Mouse (Mus musculus) heart, embryonic 16.5 days (tissue): ENCODE measurements at regions not wholly inside any gene's neighbourhood (a gene's known extent, or its start where the extent isn't known, plus 50 kb on each side); places are given as distances from the start of the nearest gene placed in this dataset.
A peak's percentile ranks its signal among the peaks of the same experiment; 100 is the strongest.

Experiments used
- ATAC-seq: fragments of 200-750 bp; cut with Nextera tagmentation; replicated peaks from 2 replicates; pipeline ENCODE4 v1.8.0; 2017; ENCODE audit warnings: moderate number of reproducible peaks; ENCODE audit not compliant: insufficient read depth, low FRiP score; ENCODE audit errors: extremely low read depth
- H3K27ac ChIP-seq: fragments of 300-500 bp; sonication (generic); 2 replicates; pipeline ENCODE4 v1.5.1; 2014; ENCODE audit warnings: mild to moderate bottlenecking, low read length, control low read depth, moderate library complexity
- H3K27me3 ChIP-seq: fragments of 300-500 bp; sonication (generic); 2 replicates; pipeline ENCODE4 v1.6.1; 2014; ENCODE audit warnings: low read length, mixed read lengths; ENCODE audit not compliant: control insufficient read depth, insufficient read depth
- H3K36me3 ChIP-seq: fragments of 300-500 bp; sonication (generic); 2 replicates; pipeline ENCODE4 v1.6.1; 2014; ENCODE audit not compliant: control insufficient read depth, insufficient read depth
- H3K4me1 ChIP-seq: fragments of 300-500 bp; sonication (generic); 2 replicates; pipeline ENCODE4 v1.6.1; 2014; ENCODE audit warnings: low read length, mixed read lengths; ENCODE audit not compliant: control insufficient read depth, insufficient read depth
- H3K4me2 ChIP-seq: fragments of 300-500 bp; sonication (generic); 2 replicates; pipeline ENCODE4 v1.6.1; 2014; ENCODE audit warnings: low read depth, mild to moderate bottlenecking, control low read depth, low read length
- H3K4me3 ChIP-seq: fragments of 300-500 bp; sonication (generic); 2 replicates; pipeline ENCODE4 v1.5.1; 2014; ENCODE audit warnings: mild to moderate bottlenecking, control low read depth, low read length
- H3K9ac ChIP-seq: fragments of 300-500 bp; sonication (generic); 2 replicates; pipeline ENCODE4 v1.6.1; 2014; ENCODE audit warnings: low read length, control low read depth
- H3K9me3 ChIP-seq: fragments of 300-500 bp; sonication (generic); replicated peaks from 2 replicates; pipeline ENCODE4 v1.6.1; 2016; ENCODE audit warnings: low read length; ENCODE audit not compliant: control insufficient read depth
- WGBS: fragments of 180-500 bp; shearing (Covaris S2); extraction: QIAGEN DNeasy Blood & Tissue Kit; methylation state at CpG from one replicate; pipeline ENCODE4 v1.1.7; 2014; 5-methylcytosine and 5-hydroxymethylcytosine counted together

GRCm38 (mm10) chr11:90088473-90088872 lies 58.3 kb downstream of the Tmem100 start:
- H3K4me2 ChIP-seq: no peak overlapping the region
- ATAC-seq: no peak
- no peak overlapping the region for H3K27ac ChIP-seq
- H3K9ac ChIP-seq: no peak overlapping the region
- no peaks in the 10 kb centered on the region for H3K9me3 ChIP-seq
- no peak overlapping the region for H3K4me3 ChIP-seq
- H3K4me1 ChIP-seq: no peaks in the 10 kb centered on the region
- H3K27me3 ChIP-seq: no peaks in the 10 kb centered on the region
- 73% methylated on average over 4 of the region's 4 CpGs for WGBS
- H3K36me3 ChIP-seq: no peaks in the 10 kb centered on the region

DNA sequence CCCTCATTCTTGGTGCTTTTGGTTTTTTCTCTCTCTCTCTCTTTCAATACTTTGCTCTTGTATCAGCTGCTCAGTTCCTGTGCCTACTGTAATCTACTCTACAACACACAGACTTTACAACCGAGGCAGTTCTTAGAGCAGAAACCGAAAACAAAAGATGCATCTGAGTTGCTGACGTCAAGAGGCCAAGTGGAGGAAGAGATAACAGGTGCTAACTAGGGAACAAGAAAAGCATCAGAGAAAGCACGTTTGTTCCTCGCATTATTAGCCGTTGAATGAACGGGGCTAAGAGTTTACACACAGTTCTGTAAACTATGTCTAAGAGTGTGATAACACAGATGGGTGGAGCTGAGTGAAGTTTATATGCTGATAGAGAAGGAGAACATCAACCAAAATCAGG lies 63.9 kb downstream of the Tmem100 start:
- no peak overlapping the region for H3K27ac ChIP-seq
- ATAC-seq: no peak
- no peak overlapping the region for H3K4me3 ChIP-seq

GRCm38 (mm10) chr11:90094700-90095355 lies 64.7 kb downstream of the Tmem100 start:
- H3K4me3 ChIP-seq: no peak overlapping the region
- no peaks in the 10 kb centered on the region for H3K27me3 ChIP-seq
- H3K36me3 ChIP-seq: no peaks in the 10 kb centered on the region
- WGBS: 60% methylated on average over 7 of the region's 7 CpGs
- no peak overlapping the region for H3K9ac ChIP-seq
- H3K9me3 ChIP-seq: no peaks in the 10 kb centered on the region
- H3K4me2 ChIP-seq: no peak overlapping the region
- no peak for ATAC-seq
- peaks cover 7% of the 10 kb centered on the region for H3K4me1 ChIP-seq
- no peak overlapping the region for H3K27ac ChIP-seq

More for the DNA sequence above, 63.9 kb downstream of the Tmem100 start:
- H3K9me3 ChIP-seq: no peaks in the 10 kb centered on the region
- WGBS: 26% methylated on average over 7 of the region's 7 CpGs
- H3K4me2 ChIP-seq: no peak overlapping the region
- H3K9ac ChIP-seq: no peak overlapping the region
- peaks cover 2% of the 10 kb centered on the region for H3K4me1 ChIP-seq
- no peaks in the 10 kb centered on the region for H3K36me3 ChIP-seq
- no peaks in the 10 kb centered on the region for H3K27me3 ChIP-seq

DNA sequence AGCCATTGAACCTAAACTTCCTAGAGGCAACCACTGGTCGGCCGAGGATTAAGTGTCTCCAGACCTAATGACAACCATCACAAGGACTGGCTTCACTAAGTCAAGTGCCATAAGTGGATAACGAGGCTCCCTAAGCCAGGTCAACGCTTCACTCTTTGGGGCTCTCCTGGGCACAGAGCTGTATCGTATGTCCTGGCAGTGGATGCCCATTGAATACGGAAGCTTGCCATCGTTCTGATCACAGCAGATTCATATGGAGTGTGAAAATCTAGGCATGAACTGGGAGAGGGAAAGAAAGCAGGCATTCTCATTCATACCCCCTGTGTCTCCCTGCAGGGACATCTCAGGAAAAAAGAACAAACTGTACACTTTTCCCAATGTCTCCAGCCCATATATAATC lies 68.3 kb downstream of the Tmem100 start:
- no peaks in the 10 kb centered on the region for H3K36me3 ChIP-seq
- no peak overlapping the region for H3K9ac ChIP-seq
- H3K27me3 ChIP-seq: no peaks in the 10 kb centered on the region
- no peak overlapping the region for H3K4me3 ChIP-seq
- no peaks in the 10 kb centered on the region for H3K9me3 ChIP-seq
- H3K4me1 ChIP-seq: peaks cover 16% of the 10 kb centered on the region
- no peak overlapping the region for H3K4me2 ChIP-seq
- WGBS: 61% methylated on average over 7 of the region's 7 CpGs
- no peak for ATAC-seq
- no peak overlapping the region for H3K27ac ChIP-seq

- Histone ChIP-seq H3K4me1 (peaks cover 16% of the 10 kb centered on the region), H3K27me3 (no peaks in the 10 kb centered on the region), H3K27ac (no peak overlapping the region), H3K9ac (no peak overlapping the region), H3K36me3 (no peaks in the 10 kb centered on the region), H3K4me2 (no peak overlapping the region), H3K4me3 (no peak overlapping the region), H3K9me3 (no peaks in the 10 kb centered on the region)
- WGBS: 38% methylated on average over 1 of the region's 1 CpGs
- no peak for ATAC-seq
Observed at GRCm38 (mm10) chr11:90099178-90099577, 69.0 kb downstream of the Tmem100 start.

- H3K27ac ChIP-seq: no peak overlapping the region
- no peaks in the 10 kb centered on the region for H3K9me3 ChIP-seq
- no peak overlapping the region for H3K9ac ChIP-seq
- ATAC-seq: no peak
- H3K4me3 ChIP-seq: no peak overlapping the region
- H3K27me3 ChIP-seq: no peaks in the 10 kb centered on the region
- WGBS: 75% methylated on average over 2 of the region's 2 CpGs
- peaks cover 16% of the 10 kb centered on the region for H3K4me1 ChIP-seq
- H3K4me2 ChIP-seq: no peak overlapping the region
- no peaks in the 10 kb centered on the region for H3K36me3 ChIP-seq
Observed at GRCm38 (mm10) chr11:90100161-90100560, 70.0 kb downstream of the Tmem100 start.

DNA sequence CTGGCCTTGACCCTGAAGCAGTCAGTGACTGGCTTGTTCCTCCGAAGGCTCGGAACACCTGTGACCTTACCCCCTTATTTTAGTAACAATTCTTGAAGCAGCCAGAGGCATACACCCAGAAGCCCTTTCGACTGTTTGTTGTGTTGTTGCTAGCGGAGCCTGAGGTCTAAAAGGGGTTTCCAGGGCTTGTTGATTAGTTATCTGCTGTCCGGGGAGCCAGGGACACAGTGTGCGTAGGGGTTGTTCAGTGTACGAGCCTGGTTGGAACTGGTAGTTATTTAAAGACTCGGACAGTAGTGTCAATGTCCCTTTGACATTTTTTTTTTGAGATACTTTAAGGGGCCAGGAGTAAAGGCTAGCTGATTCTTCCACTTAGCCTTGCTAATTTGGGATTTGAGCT lies 71.1 kb downstream of the Tmem100 start:
- Histone ChIP-seq H3K27ac (peak overlapping the region; percentile 76), H3K36me3 (no peaks in the 10 kb centered on the region), H3K9ac (no peak overlapping the region), H3K4me3 (no peak overlapping the region), H3K4me2 (peak overlapping the region; percentile 13; the same call in 1 of the 2 replicates), H3K4me1 (peaks cover 24% of the 10 kb centered on the region), H3K9me3 (no peaks in the 10 kb centered on the region), H3K27me3 (no peaks in the 10 kb centered on the region)
- peak; percentile 85 for ATAC-seq
- 22% methylated on average over 8 of the region's 8 CpGs for WGBS

GRCm38 (mm10) chr11:90106063-90106798 lies 76.1 kb downstream of the Tmem100 start:
- ATAC-seq: peak; percentile 45
- Histone ChIP-seq H3K4me1 (peaks cover 13% of the 10 kb centered on the region), H3K36me3 (no peaks in the 10 kb centered on the region), H3K4me3 (no peak overlapping the region), H3K4me2 (no peak overlapping the region; the same call in 1 of the 2 replicates), H3K27me3 (no peaks in the 10 kb centered on the region), H3K9ac (no peak overlapping the region), H3K27ac (peak overlapping the region; percentile 48), H3K9me3 (no peaks in the 10 kb centered on the region)
- WGBS: 34% methylated on average over 12 of the region's 12 CpGs

GRCm38 (mm10) chr11:90109681-90110111 lies 77.8 kb upstream of the Gm45716 start:
- H3K4me3 ChIP-seq: no peak overlapping the region
- no peak overlapping the region for H3K27ac ChIP-seq
- H3K9me3 ChIP-seq: no peaks in the 10 kb centered on the region
- peaks cover 10% of the 10 kb centered on the region for H3K4me1 ChIP-seq
- H3K27me3 ChIP-seq: no peaks in the 10 kb centered on the region
- ATAC-seq: no peak
- no peaks in the 10 kb centered on the region for H3K36me3 ChIP-seq
- H3K9ac ChIP-seq: no peak overlapping the region
- no peak overlapping the region for H3K4me2 ChIP-seq
- WGBS: 66% methylated on average over 2 of the region's 2 CpGs
